8 mouse cellular contexts compared by ENCODE assay signal in genomic region chr16:58512181-58512761, GRCm38 (mm10). TPM values are rescaled to one million over a fixed set of nuclear protein-coding genes. Genes with fewer than 3 reads are reported as not detected.
A peak's percentile ranks its signal among the peaks of the same experiment; 100 is the strongest.
DNase-seq lines count a peak whose midpoint lies in the region; ATAC-seq lines count a peak whose summit lies in the region.

No protein-coding gene starts in this region.

- peaks cover 50% of the 10 kb centered on the region for H3K4me1 ChIP-seq in limb, embryonic 10.5 days
- H3K4me1 ChIP-seq in neural tube, embryonic 13.5 days (replicated peaks): peaks cover 22% of the 10 kb centered on the region

- intact Hi-C loops in heart, postnatal 14 days (cut with DNase I): no loop called here

- peak; percentile 36 for DNase-seq in adrenal gland, postnatal 10 days
- no peak for DNase-seq in adrenal gland, postnatal 25 days
- peak; percentile 58 for DNase-seq in embryo, embryonic 10.5 days (ENCODE audit: low spot score)
- peak; percentile 26 to 67 for DNase-seq in heart, postnatal 14 days
- DNase-seq in limb, embryonic 10.5 days (ENCODE audit: low spot score): peak; percentile 59
- DNase-seq in left cerebral cortex, adult 18-20 months (ENCODE audit: low spot score in 2 of 2): no peak
- DNase-seq in cerebellum, postnatal 4 days (ENCODE audit: low spot score in 2 of 2): no peak

- ATAC-seq in neural tube, embryonic 13.5 days (ENCODE audit: low read depth): peak; percentile 65

- no peaks in the 10 kb centered on the region for H3K27me3 ChIP-seq in limb, embryonic 10.5 days (ENCODE audit: low read depth, poor library complexity, severe bottlenecking)
- H3K27me3 ChIP-seq in neural tube, embryonic 13.5 days: no peaks in the 10 kb centered on the region

- H3K27ac ChIP-seq in limb, embryonic 10.5 days: peak overlapping the region; percentile 79
- H3K27ac ChIP-seq in neural tube, embryonic 13.5 days (replicated peaks): peak overlapping the region; percentile 7; the same call in 1 of the 2 replicates

- WGBS in limb, embryonic 10.5 days: 41% methylated on average over 9 of the region's 9 CpGs
- 34% methylated on average over 9 of the region's 9 CpGs for WGBS in neural tube, embryonic 13.5 days

- no peak overlapping the region for H3K9ac ChIP-seq in neural tube, embryonic 13.5 days

- no peaks in the 10 kb centered on the region for H3K36me3 ChIP-seq in limb, embryonic 10.5 days
- no peaks in the 10 kb centered on the region for H3K36me3 ChIP-seq in neural tube, embryonic 13.5 days

- H3K4me3 ChIP-seq in limb, embryonic 10.5 days: no peak overlapping the region
- H3K4me3 ChIP-seq in neural tube, embryonic 13.5 days: no peak overlapping the region

- no peaks in the 10 kb centered on the region for H3K9me3 ChIP-seq in limb, embryonic 10.5 days (replicated peaks)
- H3K9me3 ChIP-seq in neural tube, embryonic 13.5 days: no peaks in the 10 kb centered on the region

- H3K4me2 ChIP-seq in neural tube, embryonic 13.5 days: peak overlapping the region; percentile 30

RNA-seq across cellular contexts. Expression of gene St3gal6, which starts 11.8 kb away (rescaled TPM):
- total RNA-seq in adrenal gland, postnatal 10 days (2021): 10 to 100 TPM; 23.2 to 29.1 TPM
- total RNA-seq in adrenal gland, postnatal 25 days (2021): 22.6 and 24.6 TPM in 2 replicates
- total RNA-seq in heart, postnatal 14 days (2021): 10 to 100 TPM; 33.5 to 37.5 TPM
- 10.8 and 13.5 TPM in 2 replicates for polyA plus RNA-seq in limb, embryonic 10.5 days (2016; fragmentation: Nextera tagmentation; extraction: Ambion mirVana)
- polyA plus RNA-seq in neural tube, embryonic 13.5 days (2015; fragmentation: Nextera tagmentation; extraction: Ambion mirVana): 7.1 and 9.7 TPM in 2 replicates
- total RNA-seq in left cerebral cortex, adult 18-20 months (2021): 10 to 100 TPM; 22.4 to 25.8 TPM

Comparison
In these comparisons a context has a peak if more than half of its experiments do, and no peak if none do; other contexts are left out.
1. DNase-seq: peak in adrenal gland, postnatal 10 days (single experiment), embryo, embryonic 10.5 days (single experiment), heart, postnatal 14 days (2 of 2) and limb, embryonic 10.5 days (single experiment); none in adrenal gland, postnatal 25 days (single experiment), left cerebral cortex, adult 18-20 months (0 of 2) and cerebellum, postnatal 4 days (0 of 2).